Mouse (Mus musculus) small intestine, adult 2 months (tissue): ENCODE measurements around the gene Cand2.

Experiments
- CTCF ChIP-seq: fragments of 200-500 bp; IDR thresholded peaks from 2 replicates; pipeline ENCODE4 v1.5.1; 2012; ENCODE audit warnings: low read depth, mild to moderate bottlenecking, control low read depth, inconsistent platforms, low read length, moderate library complexity, mixed read lengths; ENCODE audit not compliant: insufficient replicate concordance, insufficient read length; ENCODE audit errors: extremely low read depth
- POLR2A ChIP-seq: fragments of 200-500 bp; IDR thresholded peaks from 2 replicates; pipeline ENCODE4 v1.6.1; 2012; ENCODE audit warnings: low read depth, mild to moderate bottlenecking, control low read depth, inconsistent platforms, low read length, moderate library complexity

DNA sequence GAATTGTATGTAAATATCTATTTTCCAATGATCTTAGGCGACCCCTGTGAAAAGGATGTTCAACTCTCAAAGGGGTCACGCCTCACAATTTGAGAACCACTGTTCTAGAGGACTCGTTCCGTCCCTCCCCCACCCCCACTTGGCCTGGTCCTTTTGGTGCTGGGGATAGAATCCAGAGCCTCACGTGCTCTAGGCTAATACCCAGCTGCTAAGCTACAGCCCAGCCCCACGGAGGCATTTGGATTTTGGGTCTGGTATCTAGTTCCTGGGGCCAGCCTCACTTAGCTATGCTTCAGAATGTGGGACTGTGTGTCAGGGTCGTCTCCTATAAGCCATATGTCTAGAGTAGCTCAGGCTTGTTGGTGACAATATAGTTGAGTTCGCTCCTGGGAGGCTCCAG is 37.3 kb downstream of the Cand2 start:
- TF ChIP-seq CTCF = no peak
- no peak for TF ChIP-seq POLR2A
